Mouse (Mus musculus) erythroblast, embryonic 14.5 days (primary cell): ENCODE measurements around the gene Tns2. TPM values are rescaled to one million over a fixed set of nuclear protein-coding genes. Genes with fewer than 3 reads are reported as not detected.

Experiments
- H3K27me3 ChIP-seq: 2 replicates; pipeline ENCODE4 v1.6.1; 2012; ENCODE audit warnings: inconsistent platforms; ENCODE audit not compliant: control insufficient read depth
- H3K36me3 ChIP-seq: 2 replicates; pipeline ENCODE4 v1.6.1; 2012; ENCODE audit warnings: mild to moderate bottlenecking, inconsistent platforms; ENCODE audit not compliant: control insufficient read depth
- H3K4me1 ChIP-seq: 2 replicates; pipeline ENCODE4 v1.6.1; 2012; ENCODE audit warnings: inconsistent platforms; ENCODE audit not compliant: control insufficient read depth
- H3K4me3 ChIP-seq: replicated peaks from 2 replicates; pipeline ENCODE3; 2012; ENCODE audit warnings: moderate library complexity, mild to moderate bottlenecking, inconsistent platforms
- H3K9me3 ChIP-seq: 2 replicates; pipeline ENCODE4 v1.6.1; 2012; ENCODE audit warnings: low read length, inconsistent platforms, mixed read lengths; ENCODE audit not compliant: control insufficient read depth
- GATA1 ChIP-seq: IDR thresholded peaks from 2 replicates; pipeline ENCODE4 v1.6.1; 2012; ENCODE audit warnings: low read length, inconsistent platforms, mixed read lengths
- TAL1 ChIP-seq: IDR thresholded peaks from 3 replicates; pipeline ENCODE4 v1.6.1; 2012; ENCODE audit warnings: low read length, inconsistent platforms, mixed read lengths
- polyA plus RNA-seq: library from polyadenylated mRNA; stranded (reverse); fragments of >175 nt; gene quantifications from 2 replicates; pipeline ENCODE4 v1.2.3, GENCODE M21; 2012

Gene Tns2
- polyA plus RNA-seq, 1 experiment = 0.04 TPM

- TF ChIP-seq TAL1 (no peak), GATA1 (no peak)
- Histone ChIP-seq H3K27me3 (no peaks in the 10 kb centered on the region), H3K9me3 (no peaks in the 10 kb centered on the region), H3K4me3 (no peak overlapping the region), H3K4me1 (no peaks in the 10 kb centered on the region), H3K36me3 (peaks cover 100% of the 10 kb centered on the region)
These were observed 9.0 kb upstream of the Tns2 start for GRCm38 (mm10) chr15:102091063-102091679.

GRCm38 (mm10) chr15:102091688-102092087, 8.5 kb upstream of the Tns2 start:
- Histone ChIP-seq H3K36me3 (peaks cover 100% of the 10 kb centered on the region), H3K4me1 (no peaks in the 10 kb centered on the region), H3K27me3 (no peaks in the 10 kb centered on the region), H3K9me3 (no peaks in the 10 kb centered on the region), H3K4me3 (no peak overlapping the region)
- TF ChIP-seq TAL1 (no peak), GATA1 (no peak)

DNA sequence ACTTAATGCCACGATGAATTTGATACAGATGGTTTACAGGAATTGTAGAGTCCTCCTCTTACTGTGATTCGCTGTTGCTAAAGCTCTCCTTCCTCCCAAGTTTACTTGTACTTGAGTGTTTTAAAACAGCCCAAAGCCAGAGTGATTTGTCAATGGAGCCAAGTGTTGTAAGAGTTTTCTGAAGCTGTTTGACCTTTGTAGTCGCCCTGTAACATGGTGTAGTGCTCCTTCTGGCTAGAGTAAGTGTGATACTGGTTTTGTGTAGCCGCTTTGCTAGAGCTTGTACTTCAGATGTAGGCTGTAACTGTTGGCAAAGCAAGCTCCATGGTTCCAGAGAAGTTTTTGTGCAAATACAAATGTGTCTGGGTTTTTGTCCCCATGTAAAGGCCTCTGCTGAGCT, 8.0 kb upstream of the Tns2 start:
- Histone ChIP-seq H3K4me1 (no peaks in the 10 kb centered on the region), H3K27me3 (no peaks in the 10 kb centered on the region), H3K36me3 (peaks cover 97% of the 10 kb centered on the region), H3K9me3 (no peaks in the 10 kb centered on the region), H3K4me3 (no peak overlapping the region)
- TF ChIP-seq GATA1 (no peak), TAL1 (no peak)

GRCm38 (mm10) chr15:102094157-102094556, 6.1 kb upstream of the Tns2 start:
- Histone ChIP-seq H3K4me3 (no peak overlapping the region), H3K36me3 (peaks cover 93% of the 10 kb centered on the region), H3K9me3 (no peaks in the 10 kb centered on the region), H3K27me3 (peaks cover 1% of the 10 kb centered on the region), H3K4me1 (peaks cover under 1% of the 10 kb centered on the region)
- TF ChIP-seq GATA1 (no peak), TAL1 (no peak)

- no peak for TF ChIP-seq TAL1
- TF ChIP-seq GATA1 = no peak
- H3K4me1 ChIP-seq = peaks cover 7% of the 10 kb centered on the region
- H3K27me3 ChIP-seq = peaks cover 8% of the 10 kb centered on the region
- peaks cover 87% of the 10 kb centered on the region for H3K36me3 ChIP-seq
- H3K9me3 ChIP-seq = no peaks in the 10 kb centered on the region
- no peak overlapping the region for H3K4me3 ChIP-seq
These were observed 5.2 kb upstream of the Tns2 start for GRCm38 (mm10) chr15:102094988-102095387.

DNA sequence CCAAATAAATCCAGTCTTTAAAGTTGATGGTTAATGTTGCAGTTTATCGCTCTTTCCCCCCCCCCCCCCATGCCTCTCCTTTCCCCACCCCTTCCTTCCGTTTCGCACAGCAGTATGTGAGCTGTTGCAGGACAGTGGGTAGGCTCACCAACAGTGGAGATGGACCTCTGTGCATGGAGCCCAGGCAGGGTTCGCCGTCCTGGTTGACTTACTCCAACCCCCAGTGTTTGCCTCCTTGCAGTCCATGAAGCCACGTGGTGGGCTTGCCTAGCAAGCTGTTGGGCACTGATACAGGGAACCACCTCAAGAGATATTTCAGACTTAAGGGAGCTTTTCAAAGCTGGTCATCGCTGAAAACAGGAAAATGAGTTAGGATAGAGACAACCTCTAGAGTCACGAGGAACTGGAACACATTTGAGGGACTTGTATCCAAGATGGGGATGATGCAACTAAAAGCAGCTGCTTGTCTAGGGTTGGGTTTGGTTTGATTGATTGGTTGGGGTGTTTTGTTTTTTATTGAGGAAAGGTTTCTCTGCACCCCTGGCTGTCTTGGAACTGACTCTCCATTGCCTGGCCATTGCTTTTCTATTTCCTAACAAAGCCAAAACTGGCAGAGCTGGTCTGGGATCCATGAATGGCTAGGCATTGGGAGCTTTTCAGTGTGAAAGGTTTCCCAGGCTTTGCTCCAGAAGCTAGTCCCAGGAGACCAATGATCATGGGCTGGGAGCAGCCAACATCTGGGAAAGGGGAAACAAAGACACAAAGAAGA, 2.9 kb upstream of the Tns2 start:
- Histone ChIP-seq H3K36me3 (peaks cover 63% of the 10 kb centered on the region), H3K27me3 (peaks cover 31% of the 10 kb centered on the region), H3K4me1 (peaks cover 23% of the 10 kb centered on the region), H3K4me3 (no peak overlapping the region), H3K9me3 (no peaks in the 10 kb centered on the region)
- TF ChIP-seq GATA1 (no peak), TAL1 (no peak)

DNA sequence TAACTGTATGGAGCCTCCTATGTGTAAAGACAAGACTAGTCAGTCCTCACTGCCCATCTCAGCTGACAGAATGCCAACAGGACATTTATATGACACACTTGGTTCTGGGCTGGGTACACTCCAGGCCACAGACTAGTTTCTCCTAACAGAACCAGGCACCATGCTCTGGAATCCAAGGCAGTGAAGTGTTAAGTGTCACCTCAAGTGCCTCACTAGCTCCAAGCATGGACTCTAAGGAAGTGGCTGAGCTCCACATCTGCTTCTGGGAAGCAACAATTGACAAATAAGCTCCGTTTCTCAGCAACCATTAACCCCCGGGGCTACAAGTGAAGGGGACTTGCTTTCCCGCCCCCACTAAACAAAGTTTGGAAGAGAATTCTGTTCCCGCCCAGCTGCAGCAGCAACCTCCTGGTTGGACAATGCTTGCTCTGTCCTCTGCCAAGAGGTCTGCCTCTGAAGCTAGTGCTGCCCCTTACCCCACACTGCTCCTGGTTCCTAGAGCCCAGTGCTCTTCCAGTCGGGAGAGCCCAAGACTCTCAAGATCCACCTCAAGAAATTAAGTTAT, 2.1 kb upstream of the Tns2 start:
- Histone ChIP-seq H3K36me3 (peaks cover 56% of the 10 kb centered on the region), H3K9me3 (no peaks in the 10 kb centered on the region), H3K27me3 (peaks cover 39% of the 10 kb centered on the region), H3K4me1 (peaks cover 23% of the 10 kb centered on the region), H3K4me3 (no peak overlapping the region)
- TF ChIP-seq GATA1 (no peak), TAL1 (no peak)

GRCm38 (mm10) chr15:102099260-102099659, 953 bp upstream of the Tns2 start:
- no peak for TF ChIP-seq TAL1
- TF ChIP-seq GATA1 = no peak
- peaks cover 30% of the 10 kb centered on the region for H3K4me1 ChIP-seq
- no peak overlapping the region for H3K4me3 ChIP-seq
- H3K27me3 ChIP-seq = peaks cover 50% of the 10 kb centered on the region
- H3K9me3 ChIP-seq = no peaks in the 10 kb centered on the region
- peaks cover 44% of the 10 kb centered on the region for H3K36me3 ChIP-seq

DNA sequence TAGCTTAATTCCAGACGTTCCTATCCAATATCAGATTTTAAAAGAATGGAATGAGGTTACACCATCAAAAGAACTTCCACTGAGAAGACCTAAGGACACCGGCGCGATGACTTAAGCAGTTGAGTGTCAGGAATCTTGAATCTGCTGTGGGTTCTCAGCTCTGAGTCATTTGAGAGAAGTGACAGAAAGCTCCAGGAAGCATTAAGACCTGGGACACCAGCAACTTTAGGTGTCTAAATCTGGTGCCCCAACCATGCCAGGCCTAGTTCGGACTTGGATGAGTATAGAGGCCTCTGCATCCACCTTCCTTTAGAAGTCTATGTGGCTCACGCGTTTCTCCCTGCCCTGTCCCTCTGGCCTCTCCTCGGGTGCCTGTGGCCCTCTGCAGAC, 447 bp upstream of the Tns2 start:
- TF ChIP-seq GATA1 (no peak), TAL1 (no peak)
- Histone ChIP-seq H3K4me1 (peaks cover 30% of the 10 kb centered on the region), H3K36me3 (peaks cover 39% of the 10 kb centered on the region), H3K27me3 (peaks cover 55% of the 10 kb centered on the region), H3K9me3 (no peaks in the 10 kb centered on the region), H3K4me3 (peak overlapping the region; percentile 62)
